Mouse (Mus musculus): Measurements from ENCODE around the gene Gm10563. TPM values are rescaled to one million over a fixed set of nuclear protein-coding genes. Genes with fewer than 3 reads are reported as not detected.
"Not testable (repeated sequence)": the region's sequence is repeated elsewhere in the genome, so short reads cannot be mapped to it uniquely, and the experiment has no call there.

Gene Gm10563
- not detected for total RNA-seq (2021)
- long read RNA-seq, experiment 1, partial matches to known transcripts: 0 of 7 reads
- long read RNA-seq, experiment 1, other reads (novel, unspliced or antisense): 7 of 7 reads
- long read RNA-seq, experiment 2, partial matches to known transcripts: 0 of 2 reads
- long read RNA-seq, experiment 2, other reads (novel, unspliced or antisense): 2 of 2 reads

DNA sequence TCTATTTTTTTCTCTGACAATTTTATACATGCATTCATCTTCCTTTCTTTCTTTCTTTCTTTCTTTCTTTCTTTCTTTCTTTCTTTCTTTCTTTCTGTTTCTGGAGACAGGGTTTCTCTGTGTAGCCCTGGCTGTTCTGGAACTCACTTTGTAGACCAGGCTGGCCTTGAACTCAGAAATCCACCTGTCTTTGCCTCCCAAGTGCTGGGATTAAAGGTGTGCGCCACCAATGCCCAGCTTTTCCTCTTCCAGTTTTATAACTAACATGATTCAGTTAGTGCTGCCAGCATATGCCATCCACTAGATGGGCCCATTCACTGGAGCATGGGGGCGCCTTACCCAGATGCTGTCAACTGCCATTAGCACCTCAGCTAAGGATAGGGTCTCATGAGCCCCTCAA is at the start of gene Gm10563:
Gene Gm10563 (minus strand): TSS at position 101 of the 400 bp plus-strand sequence.
- not testable (repeated sequence) for DNase-seq

DNA sequence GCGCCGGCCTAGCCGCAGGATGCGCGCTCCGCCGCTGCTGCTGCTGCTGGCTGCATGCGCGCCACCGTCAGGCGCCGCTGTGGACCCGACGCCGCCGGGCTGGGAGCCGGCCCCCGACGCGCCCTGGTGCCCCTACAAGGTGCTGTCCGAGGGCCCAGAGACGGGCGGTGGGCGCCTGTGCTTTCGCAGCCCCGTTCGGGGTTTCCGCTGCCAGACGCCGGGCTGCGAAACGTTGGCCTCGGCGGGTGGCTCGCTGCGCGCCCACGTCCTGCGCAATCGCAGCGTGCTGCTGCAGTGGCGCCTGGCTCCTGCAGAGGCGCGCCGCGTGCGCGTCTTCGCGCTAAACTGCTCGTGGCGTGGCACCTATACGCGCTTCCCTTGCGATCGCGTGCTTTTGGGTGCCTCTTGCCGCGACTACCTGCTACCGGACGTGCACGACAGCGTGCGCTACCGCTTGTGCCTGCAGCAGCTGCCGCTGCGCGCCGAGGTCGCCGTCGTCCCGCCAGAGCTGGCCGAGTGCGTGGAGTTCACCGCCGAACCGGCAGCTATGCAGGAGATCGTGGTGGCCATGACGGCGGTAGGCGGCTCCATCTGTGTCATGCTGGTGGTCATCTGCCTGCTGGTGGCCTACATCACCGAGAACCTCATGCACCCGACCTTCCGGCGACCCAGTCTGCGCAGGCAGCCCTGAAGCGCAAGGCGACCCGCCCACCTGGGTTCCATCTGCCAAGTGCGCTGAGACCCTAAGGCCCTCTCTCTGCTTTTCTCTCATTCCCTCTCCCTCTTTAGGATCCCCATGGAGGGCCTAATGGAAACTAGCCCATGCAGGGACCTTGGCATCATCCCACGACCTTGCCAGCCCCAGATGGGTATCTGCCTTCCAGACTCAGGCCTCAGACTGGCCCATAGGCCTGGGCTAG is 49.5 kb upstream of the Gm10563 start:
- DNase-seq: peak; percentile 76 to 77

DNA sequence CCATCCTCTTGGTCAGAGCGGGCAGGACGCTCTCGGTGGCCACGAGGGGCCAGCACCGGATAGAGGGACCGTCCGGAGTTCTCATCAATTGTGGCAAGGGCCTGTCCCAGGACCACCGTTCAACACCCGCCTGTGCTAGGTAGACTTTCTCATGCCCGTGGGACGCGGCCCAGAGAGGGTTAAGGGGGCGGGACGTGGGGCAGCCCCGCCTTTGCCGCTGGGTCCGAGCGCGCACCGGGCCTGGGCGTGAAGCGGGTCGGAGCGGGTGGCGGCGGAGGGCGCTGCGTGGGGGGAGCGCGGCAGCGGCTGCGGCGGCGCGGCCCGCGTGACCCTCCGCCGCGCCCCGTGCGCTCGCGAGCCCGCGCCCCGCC is 48.9 kb upstream of the Gm10563 start, which contains the start of gene Fndc10:
Gene Fndc10 (plus strand): TSS at position 232 of the 371 bp plus-strand sequence.
- peak; percentile 83 to 91 for DNase-seq

DNA sequence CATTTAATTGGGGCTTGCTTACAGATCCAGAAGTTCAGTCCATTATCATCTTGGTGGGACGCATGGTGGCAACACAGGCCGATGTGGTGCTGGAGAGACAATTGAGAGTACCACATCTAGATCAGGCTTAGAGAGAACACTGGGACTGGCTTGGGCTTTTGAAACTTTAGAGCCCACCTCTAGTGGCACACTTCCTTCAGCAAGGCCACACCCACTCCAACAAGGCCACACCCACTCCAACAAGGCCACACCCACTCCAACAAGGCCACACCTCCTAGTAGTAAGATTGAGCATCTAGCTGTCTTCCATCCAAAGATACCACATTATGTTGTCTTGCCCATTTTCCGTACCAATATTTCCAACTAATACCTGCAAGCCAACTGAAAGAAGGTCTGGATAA is 47.2 kb upstream of the Gm10563 start:
- DNase-seq: no peak

DNA sequence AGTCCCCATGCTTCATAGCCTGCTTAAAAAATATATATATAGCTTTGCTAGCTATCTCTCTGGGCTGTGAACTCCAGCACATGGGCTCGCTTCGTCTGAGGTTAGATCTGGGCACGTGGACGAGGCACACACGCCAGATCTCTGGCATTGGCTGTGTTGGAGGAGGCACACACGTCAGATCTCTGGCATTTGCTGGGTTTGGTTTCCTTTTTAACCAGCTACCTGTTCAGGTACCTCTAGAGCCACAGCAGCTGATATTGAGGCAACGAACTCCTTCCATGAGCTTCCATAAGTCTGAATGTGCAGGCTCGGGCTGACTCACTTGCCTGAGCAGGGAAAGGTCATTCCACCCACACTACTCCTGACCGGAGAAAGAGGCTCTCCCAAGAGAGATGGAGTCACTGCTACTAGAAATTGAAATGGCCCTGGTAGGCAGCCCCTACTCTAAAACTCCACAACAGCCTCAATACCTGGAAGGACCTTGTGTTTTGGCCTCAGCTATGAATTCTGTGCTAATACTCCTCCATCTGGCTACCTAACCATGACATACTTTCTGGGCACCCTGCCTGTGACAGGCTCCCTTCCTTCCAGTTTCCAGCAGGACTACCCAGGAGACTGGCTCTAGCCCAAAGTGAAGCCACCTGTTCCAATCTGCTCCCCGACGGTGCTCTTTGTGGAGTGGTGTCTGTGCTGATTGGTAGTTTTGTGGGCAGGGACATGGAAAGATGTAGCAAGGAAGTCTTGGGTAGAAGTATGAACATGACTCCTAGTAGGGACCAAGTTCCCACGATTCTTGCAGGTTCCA is 45.6 kb upstream of the Gm10563 start:
- DNase-seq: no peak

DNA sequence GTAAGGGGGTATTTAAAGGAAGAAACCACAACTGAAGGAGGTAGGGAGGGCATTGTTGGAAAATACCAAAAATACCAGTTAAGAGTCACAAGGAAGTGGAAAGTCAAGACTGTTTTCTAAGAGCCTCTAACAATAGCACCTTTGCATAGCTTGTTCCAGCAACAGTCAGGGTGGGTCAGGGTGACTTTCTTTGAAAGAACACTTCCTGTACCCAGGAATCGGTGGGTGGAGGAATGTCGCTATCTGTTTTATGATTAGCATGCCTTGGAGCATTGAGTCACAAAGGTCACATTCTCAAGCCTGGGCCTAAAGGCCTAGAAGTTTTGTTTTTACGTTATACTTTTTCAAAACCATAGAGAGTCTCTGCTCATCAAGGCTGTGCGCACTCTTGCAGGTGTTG is 42.6 kb upstream of the Gm10563 start:
- not testable (repeated sequence) for DNase-seq

DNA sequence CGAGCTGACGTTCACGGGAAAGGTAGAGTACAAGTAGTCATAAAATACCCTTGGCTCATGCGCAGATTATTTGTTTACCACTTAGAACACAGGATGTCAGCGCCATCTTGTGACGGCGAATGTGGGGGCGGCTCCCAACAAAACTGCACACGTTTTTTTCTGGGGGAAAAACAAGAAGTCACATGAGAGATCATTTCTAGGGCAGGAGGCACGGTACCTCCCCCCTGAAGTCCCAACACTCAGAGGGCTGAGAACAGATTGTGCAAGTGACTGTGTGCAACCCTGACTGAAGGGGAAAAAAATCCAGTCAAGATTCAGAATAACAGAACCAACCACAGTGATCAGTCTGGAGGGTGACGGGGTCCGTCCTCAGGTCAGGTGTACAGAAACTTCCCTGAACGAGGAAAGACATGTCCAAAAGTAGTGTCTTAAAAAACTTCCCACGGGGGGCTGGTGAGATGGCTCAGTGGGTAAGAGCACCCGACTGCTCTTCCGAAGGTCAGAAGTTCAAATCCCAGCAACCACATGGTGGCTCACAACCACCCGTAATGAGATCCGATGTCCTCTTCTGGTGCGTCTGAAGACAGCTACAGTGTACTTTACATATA is 38.6 kb upstream of the Gm10563 start:
- not testable (repeated sequence) for DNase-seq

DNA sequence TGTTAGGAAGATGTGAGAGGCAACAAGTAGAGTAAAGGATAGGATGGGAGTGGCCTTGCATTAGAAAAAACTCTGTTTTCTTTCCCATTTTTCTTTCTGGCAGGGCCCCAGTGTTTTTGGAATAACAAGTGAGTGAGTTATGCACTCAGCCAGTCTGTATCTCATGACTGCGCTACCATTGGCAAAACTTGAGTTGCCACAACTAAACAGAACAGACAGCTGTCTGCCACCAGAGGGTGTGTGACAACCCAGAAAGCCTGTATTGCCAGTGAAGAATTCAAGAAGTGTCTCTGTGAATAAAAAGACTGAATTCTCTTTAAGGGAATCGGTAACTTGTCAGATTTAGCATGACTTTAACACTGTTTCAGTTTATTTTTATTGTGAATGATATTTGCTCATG is 30.8 kb upstream of the Gm10563 start:
- DNase-seq: peak; percentile 38 to 48

DNA sequence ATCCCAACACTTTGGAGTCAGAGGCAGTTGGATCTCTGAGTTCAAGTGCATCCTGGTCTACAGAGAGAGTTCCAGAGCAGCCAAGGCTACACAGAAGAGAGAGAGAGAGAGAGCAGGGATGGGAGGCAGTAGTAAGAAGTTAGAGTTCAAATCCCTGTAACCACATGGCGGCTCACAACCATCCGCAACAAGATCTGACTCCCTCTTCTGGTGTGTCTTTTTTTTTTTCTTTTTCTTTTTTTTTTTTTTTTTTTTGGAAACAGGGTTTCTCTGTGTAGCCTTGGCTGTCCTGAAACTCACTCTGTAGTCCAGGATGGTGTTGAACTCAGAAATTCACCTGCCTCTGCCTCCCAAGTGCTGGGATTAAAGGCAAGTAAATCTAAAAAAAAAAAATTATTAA is 26.9 kb upstream of the Gm10563 start:
- no peak for DNase-seq

DNA sequence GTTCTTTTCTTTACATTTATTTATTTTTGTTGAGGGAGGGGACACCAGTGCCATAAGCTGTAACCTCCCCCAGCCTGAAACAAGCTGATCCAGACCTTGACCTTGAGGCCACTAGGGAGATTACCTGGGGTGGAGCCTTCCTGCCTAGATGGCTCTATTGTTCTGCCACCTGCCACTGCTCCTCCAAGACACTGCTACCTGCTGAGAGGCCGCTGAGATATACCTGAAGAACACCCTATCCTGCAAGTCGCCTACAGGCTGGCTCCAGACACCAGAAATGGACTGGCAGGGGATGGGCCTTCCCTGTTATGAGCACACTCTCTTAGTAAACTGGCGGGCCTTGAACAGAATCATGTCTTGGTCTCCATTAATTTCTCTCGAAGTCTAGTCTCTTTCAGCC is 25.0 kb upstream of the Gm10563 start:
- not testable (repeated sequence) for DNase-seq

DNA sequence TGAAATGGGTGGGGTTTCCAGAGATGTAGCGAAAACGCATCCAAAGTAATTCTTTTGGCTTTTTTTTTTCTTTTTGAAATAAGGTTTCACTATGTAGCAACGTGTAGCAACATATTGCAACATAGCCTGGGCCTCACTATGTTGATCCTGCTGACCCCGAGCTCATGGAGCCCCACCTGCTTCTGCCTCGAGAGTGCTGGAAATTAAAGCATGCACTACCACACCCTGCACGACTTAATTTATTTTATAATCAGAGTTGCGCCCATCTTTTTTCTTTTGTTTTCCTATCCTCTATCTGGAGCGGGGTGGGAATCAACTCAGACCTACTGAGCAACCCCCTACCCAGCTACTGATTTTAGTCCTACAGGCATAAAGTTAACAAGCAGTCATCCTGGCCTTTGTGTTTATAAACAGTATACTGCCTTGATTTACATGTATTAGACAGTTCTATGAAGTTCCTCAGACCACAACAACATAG is 24.4 kb upstream of the Gm10563 start:
- DNase-seq: no peak

DNA sequence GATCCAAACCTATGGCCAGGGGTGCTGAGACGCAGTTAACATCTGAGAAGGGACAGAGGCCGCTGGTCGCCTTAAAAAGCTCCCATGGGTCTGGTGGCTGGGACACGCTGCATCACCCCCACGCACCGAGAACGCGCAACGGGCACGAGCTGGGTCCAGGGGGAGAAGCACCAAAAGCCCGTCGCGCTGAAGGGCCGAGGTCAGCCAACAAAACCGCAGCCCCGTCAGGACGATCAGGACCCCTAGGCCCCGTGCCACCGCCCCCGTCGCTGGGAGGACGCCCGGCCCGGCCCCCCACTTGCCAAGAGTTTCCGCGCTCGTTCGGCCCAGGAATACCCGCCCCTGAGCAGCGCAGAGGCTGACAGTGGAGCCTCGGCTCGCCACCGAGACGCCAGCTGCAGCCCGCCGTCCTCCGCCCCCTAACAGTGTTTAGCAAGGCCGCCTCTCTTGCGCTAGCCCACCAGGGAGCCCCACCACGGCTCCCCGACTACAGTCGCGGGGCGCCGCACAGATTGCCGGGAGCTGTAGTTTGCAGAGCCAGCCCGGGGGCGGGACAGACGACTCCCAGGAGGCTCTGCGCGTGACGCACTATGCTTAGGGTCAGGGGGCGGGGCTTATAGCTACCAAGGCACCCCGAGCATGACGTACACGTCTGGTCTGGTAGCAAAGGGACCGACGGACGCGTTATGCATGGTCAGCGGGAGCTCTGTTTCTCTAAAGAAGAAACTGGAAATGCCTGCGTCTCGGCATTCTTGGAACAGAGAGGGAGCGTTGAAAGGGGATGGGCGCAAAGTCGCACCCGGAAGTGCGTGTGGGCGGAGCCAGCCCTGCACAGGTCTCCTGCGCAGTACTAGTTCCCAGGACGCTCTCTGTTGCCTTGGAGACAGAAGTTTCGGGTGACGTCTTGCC is 23.7 kb upstream of the Gm10563 start, which contains the start of gene Mib2:
Gene Mib2 (minus strand): TSS at position 510 of the 909 bp plus-strand sequence.
- DNase-seq: peak; percentile 97 to 98

DNA sequence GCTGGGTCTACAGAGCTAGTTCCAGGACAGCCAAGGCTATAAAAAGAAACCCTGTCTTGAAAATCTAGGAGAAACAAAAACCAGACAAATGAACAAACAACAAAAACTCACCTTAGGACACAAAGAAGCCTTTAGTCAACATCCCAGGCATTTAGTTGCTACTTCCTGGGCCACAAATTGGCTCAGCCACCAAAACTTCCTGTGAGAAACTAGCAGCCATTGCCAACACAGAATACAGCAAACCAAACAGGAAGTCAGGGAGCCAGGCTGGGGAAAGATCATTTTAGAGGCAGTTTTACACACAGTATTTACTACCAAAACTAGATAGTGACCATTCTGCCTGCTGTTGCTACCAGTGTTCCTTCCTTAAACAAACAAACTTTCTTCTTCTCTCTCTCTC is 21.7 kb upstream of the Gm10563 start:
- no peak for DNase-seq

DNA sequence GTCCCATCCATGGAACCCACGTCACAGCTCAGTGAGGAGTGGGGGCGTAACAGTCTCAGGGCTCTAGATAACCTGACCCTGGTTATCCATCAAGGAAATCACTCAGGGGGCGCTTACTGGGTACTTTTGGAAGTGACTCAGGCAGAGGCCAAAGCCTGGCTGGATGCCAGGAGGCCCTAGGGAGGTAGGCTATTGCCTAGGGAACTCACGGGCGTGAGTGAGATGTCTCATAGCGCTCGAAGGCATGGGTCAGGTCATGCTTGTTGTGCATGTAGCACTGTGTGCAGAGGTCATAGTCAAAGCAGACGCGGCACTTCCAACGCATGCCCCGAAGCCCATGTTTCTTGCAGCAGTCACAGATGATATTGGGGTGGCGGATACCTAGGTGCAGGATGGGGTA is 15.4 kb upstream of the Gm10563 start:
- peak; percentile 56 to 64 for DNase-seq

DNA sequence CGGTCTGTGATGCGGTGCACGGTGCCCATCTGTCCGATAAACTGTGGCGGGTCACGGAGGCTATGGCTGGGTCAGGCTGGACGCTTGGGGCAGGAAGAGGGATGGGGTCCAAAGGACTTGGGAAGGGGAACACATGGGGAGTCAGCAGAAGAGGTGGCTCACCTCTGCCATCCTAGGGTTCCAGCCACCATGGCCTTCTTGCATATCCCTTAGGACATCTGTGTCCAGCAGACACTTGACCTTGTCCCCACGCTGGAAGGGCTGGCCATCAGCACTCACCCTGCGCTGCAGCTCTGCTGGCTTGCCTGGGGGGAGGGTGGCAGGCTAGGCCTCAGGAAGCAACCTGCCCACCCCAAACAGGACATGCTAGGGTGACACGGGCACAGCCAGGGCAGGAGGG is 13.8 kb upstream of the Gm10563 start:
- DNase-seq: no peak

DNA sequence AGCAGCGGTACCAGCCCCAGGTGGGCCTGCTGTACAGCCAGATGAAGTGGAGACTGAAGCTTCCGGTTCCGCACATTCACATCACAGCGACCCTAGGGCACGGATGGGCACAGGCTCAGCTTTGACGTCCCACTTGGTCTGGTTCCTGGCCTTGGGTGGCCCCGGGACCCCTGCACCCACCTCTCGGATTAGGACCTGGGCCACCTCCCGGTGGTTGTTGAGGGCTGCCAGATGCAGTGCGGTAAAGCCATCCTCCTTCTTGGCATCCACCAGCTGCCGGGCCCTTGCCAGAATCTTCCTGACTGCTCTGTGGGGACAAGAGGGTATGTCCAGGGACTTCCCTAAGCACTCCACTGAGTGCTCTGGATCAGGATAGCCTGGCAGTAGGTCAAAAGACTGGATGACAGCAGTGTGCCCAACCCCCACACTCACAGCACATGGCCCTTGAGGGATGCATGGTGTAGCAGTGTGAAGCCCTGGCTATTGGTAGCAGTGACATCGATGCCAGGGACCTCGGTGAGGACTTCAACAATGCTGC is 11.1 kb upstream of the Gm10563 start:
- DNase-seq: no peak

DNA sequence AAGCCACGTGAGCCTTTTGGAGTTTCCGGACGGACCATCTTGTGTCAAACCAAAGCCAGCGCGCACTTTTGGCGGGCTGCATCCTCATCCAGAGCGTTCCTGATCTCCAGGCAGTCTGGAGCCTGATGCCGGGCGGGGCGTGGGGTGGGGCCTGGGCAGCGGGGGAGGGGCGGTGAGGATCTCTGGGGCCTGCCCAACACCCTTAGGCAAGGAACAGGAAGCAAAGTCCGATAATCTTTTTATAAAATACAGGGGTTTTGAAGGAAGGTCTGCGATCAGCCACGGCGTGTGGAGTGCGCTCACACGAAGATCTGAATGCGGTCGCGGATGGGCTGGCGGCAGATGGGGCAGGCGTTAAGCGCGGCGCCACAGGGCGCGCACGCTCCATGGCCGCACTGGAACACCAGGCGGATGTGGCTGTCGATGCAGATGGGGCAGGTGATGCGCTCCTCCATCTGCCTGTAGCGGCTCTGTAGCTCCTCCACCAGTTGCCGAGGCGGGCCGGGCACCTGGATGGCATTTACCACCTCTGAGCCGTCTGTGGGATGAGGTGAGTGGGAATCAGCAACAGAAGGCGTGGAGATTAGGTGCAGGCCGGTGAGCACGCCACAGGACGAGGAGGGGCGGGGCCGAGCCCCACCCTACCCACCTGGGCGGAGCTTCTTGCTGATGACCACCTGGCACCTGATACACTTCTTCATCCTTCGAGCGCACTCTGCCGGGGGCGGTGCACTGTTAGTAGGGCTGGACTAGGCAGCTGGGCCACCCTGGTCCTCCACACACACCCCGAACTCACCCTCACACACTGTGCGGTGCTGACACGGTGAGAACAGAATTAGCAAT is 9.5 kb upstream of the Gm10563 start:
- DNase-seq: peak; percentile 30 to 67

DNA sequence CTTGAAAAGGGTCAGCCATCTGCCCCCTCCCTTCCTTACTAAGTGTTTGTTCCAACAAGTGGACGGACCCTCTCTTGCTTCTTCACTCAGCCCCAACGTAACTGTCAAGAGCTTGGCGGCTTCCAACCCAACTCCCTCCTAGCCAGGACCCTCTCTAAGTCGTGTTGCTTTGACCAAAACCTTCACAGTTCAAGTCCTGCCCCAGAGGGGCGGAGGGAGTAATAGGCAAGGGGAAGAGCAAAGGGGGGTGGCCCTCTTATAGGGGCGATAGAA is 8.9 kb upstream of the Gm10563 start:
- DNase-seq: no peak

DNA sequence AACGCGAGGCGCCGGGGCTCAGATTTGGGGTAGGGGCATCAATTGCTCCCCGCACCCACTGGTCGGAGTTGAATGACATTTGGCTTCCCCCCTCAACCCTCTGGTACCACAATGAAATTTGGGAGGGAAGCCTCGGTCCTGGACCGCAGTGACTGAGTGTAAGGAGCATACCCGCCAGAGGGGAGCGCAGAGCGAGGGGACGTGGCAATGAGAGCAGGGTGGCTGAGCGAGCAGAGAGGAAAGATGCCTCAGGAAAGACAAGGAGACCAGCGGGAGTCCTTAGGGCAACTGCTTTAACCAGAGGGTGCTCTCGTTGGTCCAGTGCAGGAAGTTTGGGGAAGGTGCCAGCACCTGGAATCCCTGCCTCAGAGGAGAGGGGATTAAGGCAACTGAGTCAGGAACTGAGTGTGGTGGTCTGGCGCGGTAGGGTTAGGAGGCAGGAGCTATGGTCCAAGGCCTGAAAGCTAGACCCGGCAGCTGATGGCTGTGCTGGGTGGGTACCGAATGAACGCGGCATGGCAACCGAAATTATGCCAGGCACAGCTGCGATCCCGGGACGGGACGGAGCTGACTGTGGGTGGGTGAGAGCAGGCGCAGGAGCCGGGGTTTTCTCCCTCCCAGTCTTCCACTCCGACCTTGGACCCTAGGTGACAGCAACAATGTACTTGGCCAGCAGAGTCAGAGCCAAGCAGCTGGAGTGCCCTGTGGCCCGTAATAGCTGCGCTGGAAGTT is 8.4 kb upstream of the Gm10563 start:
- peak; percentile 21 to 40 for DNase-seq

Measured in adrenal gland, postnatal 36 days (tissue).